Mouse (Mus musculus): ENCODE measurements at regions not wholly inside any gene's neighbourhood (a gene's known extent, or its start where the extent isn't known, plus 50 kb on each side); places are given as distances from the start of the nearest gene placed in this dataset.

GRCm38 (mm10) chr11:84760622-84761196 is 58.6 kb downstream of the Mrm1 start:
- peak; percentile 59 to 66 for DNase-seq (ENCODE audit: low spot score in 2 of 2)

GRCm38 (mm10) chr11:84759478-84759986 is 59.8 kb downstream of the Mrm1 start:
- DNase-seq (ENCODE audit: low spot score in 2 of 2): no peak

- no peak for DNase-seq (ENCODE audit: low spot score in 2 of 2)
These were observed 67.3 kb downstream of the Mrm1 start for GRCm38 (mm10) chr11:84752007-84752406.

- no peak for DNase-seq (ENCODE audit: low spot score in 2 of 2)
These were observed 69.6 kb downstream of the Mrm1 start for GRCm38 (mm10) chr11:84749490-84750349.

GRCm38 (mm10) chr11:84738769-84739589 is 80.3 kb downstream of the Mrm1 start:
- DNase-seq (ENCODE audit: low spot score in 2 of 2): no peak

- DNase-seq (ENCODE audit: low spot score in 2 of 2): no peak
These were observed 81.2 kb downstream of the Mrm1 start for GRCm38 (mm10) chr11:84738128-84738527.

GRCm38 (mm10) chr11:84731890-84732289 is 87.4 kb downstream of the Mrm1 start:
- no peak for DNase-seq (ENCODE audit: low spot score in 2 of 2)

GRCm38 (mm10) chr11:84730218-84730617 is 89.1 kb downstream of the Mrm1 start:
- no peak for DNase-seq (ENCODE audit: low spot score in 2 of 2)

GRCm38 (mm10) chr11:84729189-84729588 is 90.1 kb downstream of the Mrm1 start:
- DNase-seq (ENCODE audit: low spot score in 2 of 2): no peak

- no peak for DNase-seq (ENCODE audit: low spot score in 2 of 2)
These were observed 93.2 kb downstream of the Mrm1 start for GRCm38 (mm10) chr11:84725936-84726613.

GRCm38 (mm10) chr11:84725177-84725792 is 94.0 kb downstream of the Mrm1 start:
- DNase-seq (ENCODE audit: low spot score in 2 of 2): no peak

GRCm38 (mm10) chr11:84724080-84724479 is 95.2 kb downstream of the Mrm1 start:
- peak in 1 of 2 experiments; percentile 28 for DNase-seq (ENCODE audit: low spot score in 2 of 2)

- DNase-seq (ENCODE audit: low spot score in 2 of 2): no peak
These were observed 96.6 kb downstream of the Mrm1 start for GRCm38 (mm10) chr11:84722658-84723201.

GRCm38 (mm10) chr11:84721979-84722378 is 97.3 kb downstream of the Mrm1 start:
- DNase-seq (ENCODE audit: low spot score in 2 of 2): no peak

GRCm38 (mm10) chr11:84721150-84721549 is 98.2 kb downstream of the Mrm1 start:
- no peak for DNase-seq (ENCODE audit: low spot score in 2 of 2)

GRCm38 (mm10) chr11:84719781-84720180 is 99.5 kb downstream of the Mrm1 start:
- no peak for DNase-seq (ENCODE audit: low spot score in 2 of 2)

- DNase-seq (ENCODE audit: low spot score in 2 of 2): no peak
These were observed 106.6 kb downstream of the Mrm1 start for GRCm38 (mm10) chr11:84712731-84713130.

- no peak for DNase-seq (ENCODE audit: low spot score in 2 of 2)
These were observed 107.4 kb downstream of the Mrm1 start for GRCm38 (mm10) chr11:84711886-84712285.

GRCm38 (mm10) chr11:84708222-84708730 is 111.0 kb downstream of the Mrm1 start:
- no peak for DNase-seq (ENCODE audit: low spot score in 2 of 2)

- no peak for DNase-seq (ENCODE audit: low spot score in 2 of 2)
These were observed 111.5 kb downstream of the Mrm1 start for GRCm38 (mm10) chr11:84707772-84708171.

- DNase-seq (ENCODE audit: low spot score in 2 of 2): no peak
These were observed 112.6 kb downstream of the Mrm1 start for GRCm38 (mm10) chr11:84706692-84707091.
